Mouse (Mus musculus): ENCODE data around the gene Letm1. TPM values are rescaled to one million over a fixed set of nuclear protein-coding genes. Genes with fewer than 3 reads are reported as not detected.

The Letm1 gene
- total and polyA plus RNA-seq, 3 experiments = 60.2 to 148 (median 140) TPM

DNA sequence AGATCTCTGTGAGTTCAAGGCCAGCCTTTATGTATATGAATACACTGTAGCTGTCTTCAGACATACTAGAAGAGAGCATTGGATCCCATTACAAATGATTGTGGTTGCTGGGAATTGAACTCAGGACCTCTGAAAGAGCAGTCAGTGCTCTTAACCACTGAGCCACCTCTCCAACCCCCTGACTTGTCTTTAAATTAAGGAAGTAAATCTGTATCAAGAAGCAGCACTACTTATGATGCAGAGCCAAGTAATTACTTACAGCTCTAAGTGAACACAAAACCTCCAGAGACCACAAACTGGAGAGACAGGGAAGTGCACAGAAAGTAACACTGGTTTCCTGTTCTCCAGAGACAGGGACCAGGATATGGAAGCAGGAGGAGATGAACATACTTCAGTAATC is 5.4 kb downstream of the Letm1 start:
- peaks cover 4% of the 10 kb centered on the region for H3K79me2 ChIP-seq (replicated peaks; ENCODE audit: control insufficient read depth, insufficient read depth, low read length)
- H3K27ac ChIP-seq = no peak overlapping the region
- no peaks in the 10 kb centered on the region for H3K27me3 ChIP-seq (ENCODE audit: control insufficient read depth, insufficient read depth, low read length)
- intact Hi-C loops (cut with DNase I) = no loop called here
- no peak overlapping the region for H3K9ac ChIP-seq (ENCODE audit: low read depth, low read length)
- no peak for DNase-seq
- TF ChIP-seq EP300 (IDR thresholded peaks at IDR 0.05; ENCODE audit: insufficient read depth, low read depth, low read length) = no peak
- no peak for TF ChIP-seq POLR2A (IDR thresholded peaks at IDR 0.05; ENCODE audit: insufficient read depth, low read depth, low read length)
- no peak for TF ChIP-seq CTCF (IDR thresholded peaks at IDR 0.05)
- H3K4me1 ChIP-seq (ENCODE audit: control insufficient read depth, insufficient read depth, low read length) = peaks cover 3% of the 10 kb centered on the region
- no peaks in the 10 kb centered on the region for H3K36me3 ChIP-seq (ENCODE audit: control insufficient read depth, insufficient read depth, low read length)
- no peak overlapping the region for H3K4me3 ChIP-seq

DNA sequence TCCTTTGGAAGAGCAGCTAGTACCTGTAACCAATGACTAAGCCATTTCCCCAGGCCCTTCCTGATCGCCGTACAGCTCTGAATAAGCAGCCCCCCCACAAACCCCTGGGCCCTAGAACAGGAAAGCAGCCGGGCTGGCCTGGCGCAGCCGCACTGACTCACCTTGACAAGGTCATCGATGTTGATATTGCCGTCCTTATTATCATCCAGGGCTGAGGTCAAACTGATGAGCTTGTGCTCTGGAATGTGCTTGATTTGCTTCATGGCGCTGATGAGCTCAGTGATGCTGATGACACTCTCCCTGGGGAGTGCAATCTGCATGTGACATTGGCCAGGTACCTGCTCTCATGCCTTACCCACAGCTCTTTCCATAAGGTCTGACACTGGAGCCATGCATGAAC is 39.1 kb downstream of the Letm1 start:
- Histone ChIP-seq H3K4me1 (ENCODE audit: control insufficient read depth, insufficient read depth, low read length) (no peaks in the 10 kb centered on the region), H3K27me3 (ENCODE audit: control insufficient read depth, insufficient read depth, low read length) (no peaks in the 10 kb centered on the region), H3K4me3 (no peak overlapping the region), H3K79me2 (replicated peaks; ENCODE audit: control insufficient read depth, insufficient read depth, low read length) (no peaks in the 10 kb centered on the region), H3K9ac (ENCODE audit: low read depth, low read length) (no peak overlapping the region), H3K36me3 (ENCODE audit: control insufficient read depth, insufficient read depth, low read length) (no peaks in the 10 kb centered on the region), H3K27ac (no peak overlapping the region)
- 58% methylated on average over 8 of the region's 8 CpGs for WGBS
- TF ChIP-seq POLR2A (IDR thresholded peaks at IDR 0.05; ENCODE audit: insufficient read depth, low read depth, low read length) = no peak
- TF ChIP-seq CTCF (IDR thresholded peaks at IDR 0.05) = no peak
- TF ChIP-seq EP300 (IDR thresholded peaks at IDR 0.05; ENCODE audit: insufficient read depth, low read depth, low read length) = no peak
- intact Hi-C loops (cut with DNase I) = no loop called here
- no peak for DNase-seq

DNA sequence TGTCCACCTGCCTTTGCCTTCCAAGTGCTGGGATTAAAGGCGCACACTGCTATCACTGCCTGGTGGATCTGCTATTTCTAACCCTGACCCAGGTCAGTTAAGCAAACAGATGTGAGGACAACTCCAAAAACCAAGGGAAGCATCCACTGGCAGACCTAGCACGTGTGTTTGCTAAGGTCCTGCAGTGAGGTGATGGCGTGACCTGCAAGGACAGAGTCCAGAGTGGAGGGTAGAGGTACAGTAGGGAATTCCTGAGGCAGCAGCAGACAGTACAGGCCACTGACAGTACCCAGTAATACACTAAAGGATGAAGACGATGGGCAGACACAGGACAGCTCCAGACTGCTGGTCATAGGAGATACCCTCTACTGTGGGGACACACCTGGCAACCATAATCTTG is 42.1 kb downstream of the Letm1 start:
- no peaks in the 10 kb centered on the region for H3K79me2 ChIP-seq (replicated peaks; ENCODE audit: control insufficient read depth, insufficient read depth, low read length)
- 89% methylated on average over 4 of the region's 4 CpGs for WGBS
- no peak overlapping the region for H3K9ac ChIP-seq (ENCODE audit: low read depth, low read length)
- DNase-seq = no peak
- H3K27ac ChIP-seq = no peak overlapping the region
- no peaks in the 10 kb centered on the region for H3K27me3 ChIP-seq (ENCODE audit: control insufficient read depth, insufficient read depth, low read length)
- H3K4me3 ChIP-seq = no peak overlapping the region
- H3K36me3 ChIP-seq (ENCODE audit: control insufficient read depth, insufficient read depth, low read length) = no peaks in the 10 kb centered on the region
- intact Hi-C loops (cut with DNase I) = no loop called here
- peaks cover 1% of the 10 kb centered on the region; the same call in 1 of the 2 replicates for H3K4me1 ChIP-seq (ENCODE audit: control insufficient read depth, insufficient read depth, low read length)
- TF ChIP-seq EP300 (IDR thresholded peaks at IDR 0.05; ENCODE audit: insufficient read depth, low read depth, low read length) (no peak), POLR2A (IDR thresholded peaks at IDR 0.05; ENCODE audit: insufficient read depth, low read depth, low read length) (no peak), CTCF (IDR thresholded peaks at IDR 0.05) (no peak)

DNA sequence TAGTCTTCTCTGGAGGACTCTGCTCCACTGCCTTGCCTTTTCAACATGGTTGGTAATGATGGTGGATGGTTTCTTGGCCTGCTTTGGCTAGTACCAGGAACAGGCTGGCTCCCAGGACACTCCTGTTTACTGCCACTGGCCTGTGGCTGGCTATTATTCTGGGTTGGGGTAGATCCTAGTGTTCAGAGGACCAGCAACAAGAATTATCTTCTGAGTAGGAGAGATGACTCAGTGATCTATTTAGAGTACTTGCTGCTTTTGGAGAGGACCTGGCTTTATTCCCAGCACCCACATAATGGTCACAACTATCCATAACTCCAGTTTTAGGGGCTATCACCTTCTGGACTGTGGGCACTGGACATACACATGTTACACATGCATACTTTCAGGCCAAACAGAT is 44.3 kb downstream of the Letm1 start:
- no peak for DNase-seq
- Histone ChIP-seq H3K27ac (no peak overlapping the region), H3K9ac (ENCODE audit: low read depth, low read length) (no peak overlapping the region), H3K4me1 (ENCODE audit: control insufficient read depth, insufficient read depth, low read length) (peaks cover 1% of the 10 kb centered on the region; the same call in 1 of the 2 replicates), H3K79me2 (replicated peaks; ENCODE audit: control insufficient read depth, insufficient read depth, low read length) (no peaks in the 10 kb centered on the region), H3K27me3 (ENCODE audit: control insufficient read depth, insufficient read depth, low read length) (no peaks in the 10 kb centered on the region), H3K4me3 (no peak overlapping the region), H3K36me3 (ENCODE audit: control insufficient read depth, insufficient read depth, low read length) (no peaks in the 10 kb centered on the region)
- intact Hi-C loops (cut with DNase I) = loop anchor here (1.0 kb wide), 1 partner anchor 54 kb away; no protein-coding TSS in a partner anchor
- TF ChIP-seq CTCF (IDR thresholded peaks at IDR 0.05) (no peak), POLR2A (IDR thresholded peaks at IDR 0.05; ENCODE audit: insufficient read depth, low read depth, low read length) (no peak), EP300 (IDR thresholded peaks at IDR 0.05; ENCODE audit: insufficient read depth, low read depth, low read length) (no peak)

DNA sequence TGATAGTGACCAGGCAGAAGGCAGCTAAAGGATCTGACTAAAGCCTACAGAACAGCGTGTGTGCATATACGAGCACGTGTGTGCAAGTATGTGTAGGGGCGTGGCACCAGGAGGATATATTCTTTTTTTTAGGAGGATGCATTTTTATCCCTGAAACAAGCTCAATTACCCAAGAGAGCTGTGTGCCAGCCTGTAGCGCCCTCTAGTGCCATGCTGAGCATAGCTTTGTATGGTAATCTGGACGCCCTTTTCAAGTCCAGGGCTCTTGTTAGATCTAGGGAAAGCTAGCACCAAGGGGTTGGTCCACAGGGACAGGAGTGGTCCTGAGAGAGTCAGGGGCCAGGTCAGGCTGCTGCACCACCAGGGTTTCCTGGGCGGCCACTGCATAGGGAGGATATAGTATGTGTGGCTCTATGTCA is 44.7 kb downstream of the Letm1 start:
- peak; percentile 62 to 80 for DNase-seq
- Histone ChIP-seq H3K4me3 (no peak overlapping the region), H3K79me2 (replicated peaks; ENCODE audit: control insufficient read depth, insufficient read depth, low read length) (no peaks in the 10 kb centered on the region), H3K4me1 (ENCODE audit: control insufficient read depth, insufficient read depth, low read length) (peaks cover 1% of the 10 kb centered on the region; the same call in 1 of the 2 replicates), H3K9ac (ENCODE audit: low read depth, low read length) (no peak overlapping the region), H3K36me3 (ENCODE audit: control insufficient read depth, insufficient read depth, low read length) (no peaks in the 10 kb centered on the region), H3K27me3 (ENCODE audit: control insufficient read depth, insufficient read depth, low read length) (no peaks in the 10 kb centered on the region), H3K27ac (no peak overlapping the region)
- intact Hi-C loops (cut with DNase I) = loop anchor here (1.0 kb wide), 1 partner anchor 54 kb away; no protein-coding TSS in a partner anchor
- TF ChIP-seq POLR2A (IDR thresholded peaks at IDR 0.05; ENCODE audit: insufficient read depth, low read depth, low read length) (no peak), CTCF (IDR thresholded peaks at IDR 0.05) (peak; percentile 93; the same call in 1 of the 2 replicates), EP300 (IDR thresholded peaks at IDR 0.05; ENCODE audit: insufficient read depth, low read depth, low read length) (peak; percentile 85)
- WGBS = 19% methylated on average over 7 of the region's 7 CpGs

DNA sequence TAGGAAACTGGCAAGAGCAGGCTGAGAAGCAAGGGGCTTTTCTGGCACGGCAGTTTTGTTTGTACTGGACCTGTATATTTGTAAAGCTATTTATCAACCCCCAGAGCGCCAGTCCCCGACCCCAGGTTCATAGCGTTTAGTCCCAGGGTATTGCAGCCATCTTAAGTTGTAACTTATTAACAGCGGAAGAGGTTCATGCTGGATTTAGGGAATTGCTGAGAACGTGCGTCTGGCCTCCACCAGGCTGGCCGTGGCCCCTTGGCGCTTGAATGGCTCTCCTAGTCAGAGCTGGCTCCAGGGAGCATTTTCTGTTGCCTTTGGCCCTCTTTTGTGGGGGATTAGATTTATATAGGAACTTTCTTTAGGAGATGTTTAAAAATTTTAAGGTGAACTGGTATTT is 46.4 kb downstream of the Letm1 start:
- TF ChIP-seq CTCF (IDR thresholded peaks at IDR 0.05) (no peak), EP300 (IDR thresholded peaks at IDR 0.05; ENCODE audit: insufficient read depth, low read depth, low read length) (no peak), POLR2A (IDR thresholded peaks at IDR 0.05; ENCODE audit: insufficient read depth, low read depth, low read length) (no peak)
- no peak for DNase-seq
- WGBS = 83% methylated on average over 9 of the region's 9 CpGs
- H3K4me3 ChIP-seq = no peak overlapping the region
- H3K9ac ChIP-seq (ENCODE audit: low read depth, low read length) = no peak overlapping the region
- intact Hi-C loops (cut with DNase I) = no loop called here
- no peaks in the 10 kb centered on the region for H3K27me3 ChIP-seq (ENCODE audit: control insufficient read depth, insufficient read depth, low read length)
- peaks cover 1% of the 10 kb centered on the region; the same call in 1 of the 2 replicates for H3K4me1 ChIP-seq (ENCODE audit: control insufficient read depth, insufficient read depth, low read length)
- no peak overlapping the region for H3K27ac ChIP-seq
- H3K36me3 ChIP-seq (ENCODE audit: control insufficient read depth, insufficient read depth, low read length) = no peaks in the 10 kb centered on the region
- no peaks in the 10 kb centered on the region for H3K79me2 ChIP-seq (replicated peaks; ENCODE audit: control insufficient read depth, insufficient read depth, low read length)
